Mouse (Mus musculus) heart, embryonic 14.5 days (tissue): ENCODE data around the gene Olfr461. TPM values are rescaled to one million over a fixed set of nuclear protein-coding genes. Genes with fewer than 3 reads are reported as not detected.
"Not testable (repeated sequence)": the region's sequence is repeated elsewhere in the genome, so short reads cannot be mapped to it uniquely, and the experiment has no call there.

Experiments
- ATAC-seq: fragments of 200-750 bp; cut with Nextera tagmentation; 2 replicates; pipeline ENCODE4 v1.8.0; 2017; ENCODE audit warnings: low read depth, moderate TSS enrichment; ENCODE audit not compliant: insufficient number of reproducible peaks, insufficient read depth, low FRiP score
- H3K27ac ChIP-seq, 2 experiments: fragments of 200-500 bp in 1 of 2; fragments of 300-500 bp in 1 of 2; sonication (generic) in 1 of 2; replicated peaks in 1 of 2; 2 replicates each; pipeline ENCODE4 v1.5.1; 2012 to 2014; ENCODE audit warnings: low read depth in 2 of 2, low read length in 2 of 2, control low read depth in 1 of 2, mild to moderate bottlenecking in 1 of 2, mixed read lengths in 1 of 2; ENCODE audit not compliant: control insufficient read depth in 1 of 2, insufficient read depth in 1 of 2
- H3K27me3 ChIP-seq: fragments of 300-500 bp; sonication (generic); 2 replicates; pipeline ENCODE4 v1.6.1; 2014; ENCODE audit warnings: mild to moderate bottlenecking, low read length, control low read depth; ENCODE audit not compliant: control insufficient read depth, insufficient read depth
- H3K36me3 ChIP-seq: fragments of 300-500 bp; sonication (generic); 2 replicates; pipeline ENCODE4 v1.6.1; 2014; ENCODE audit warnings: mild to moderate bottlenecking, control low read depth, low read length, mixed read lengths; ENCODE audit not compliant: control insufficient read depth, insufficient read depth
- H3K4me1 ChIP-seq, 2 experiments: fragments of 200-500 bp in 1 of 2; fragments of 300-500 bp in 1 of 2; sonication (generic) in 1 of 2; 2 replicates each; pipeline ENCODE4 v1.6.1; 2012 to 2014; ENCODE audit warnings: low read length in 2 of 2, control low read depth in 1 of 2, mixed read lengths in 1 of 2; ENCODE audit not compliant: control insufficient read depth in 2 of 2, insufficient read depth in 2 of 2
- H3K4me2 ChIP-seq: fragments of 300-500 bp; sonication (generic); 2 replicates; pipeline ENCODE4 v1.6.1; 2014; ENCODE audit warnings: mild to moderate bottlenecking, low read length
- H3K4me3 ChIP-seq, 2 experiments: fragments of 200-500 bp in 1 of 2; fragments of 300-500 bp in 1 of 2; sonication (generic) in 1 of 2; 2 replicates each; pipeline ENCODE4 v1.5.1; 2012 to 2014; ENCODE audit warnings: low read length in 2 of 2, mild to moderate bottlenecking in 2 of 2, control low read depth in 1 of 2, low read depth in 1 of 2, moderate library complexity in 1 of 2; ENCODE audit not compliant: control insufficient read depth in 1 of 2, insufficient read depth in 1 of 2
- H3K9ac ChIP-seq: fragments of 300-500 bp; sonication (generic); 2 replicates; pipeline ENCODE4 v1.6.1; 2014; ENCODE audit warnings: mild to moderate bottlenecking, low read length
- H3K9me3 ChIP-seq: fragments of 300-500 bp; sonication (generic); 2 replicates; pipeline ENCODE4 v1.6.1; 2016; ENCODE audit warnings: low read length, control low read depth; ENCODE audit not compliant: control insufficient read depth
- WGBS: fragments of 180-500 bp; shearing (Covaris S2); extraction: QIAGEN DNeasy Blood & Tissue Kit; methylation state at CpG from one replicate; pipeline ENCODE4 v1.1.7; 2014; 5-methylcytosine and 5-hydroxymethylcytosine counted together
- polyA plus RNA-seq: library from polyadenylated mRNA; unstranded; fragments of >200 nt; fragmentation: Nextera tagmentation; extraction: Ambion mirVana; gene quantifications from 2 replicates; pipeline ENCODE4 v1.2.1, GENCODE M21; 2014

Olfr461 gene
- polyA plus RNA-seq = not detected in 2 replicates

GRCm38 (mm10) chr6:40554950-40555349, at the start of gene Olfr461:
Gene Olfr461 (minus strand): TSS chr6:40555050.
- Histone ChIP-seq H3K4me1 (no peaks in the 10 kb centered on the region), H3K27ac (no peak within 1 kb of the TSS), H3K4me2 (no peak within 1 kb of the TSS), H3K9ac (no peak within 1 kb of the TSS), H3K9me3 (no peaks in the 10 kb centered on the region), H3K27me3 (no peaks in the 10 kb centered on the region), H3K4me3 (no peak within 1 kb of the TSS), H3K36me3 (no peaks in the 10 kb centered on the region)
- WGBS = 66% methylated on average over 2 of the region's 2 CpGs
- no peak for ATAC-seq

- not testable (repeated sequence) for H3K4me1 ChIP-seq, ATAC-seq
Measured at GRCm38 (mm10) chr6:40598546-40598945, 43.7 kb upstream of the Olfr461 start.

GRCm38 (mm10) chr6:40594804-40595550, 40.1 kb upstream of the Olfr461 start:
- no peaks in the 10 kb centered on the region for H3K4me1 ChIP-seq
- no peak overlapping the region for H3K27ac ChIP-seq
- no peak overlapping the region for H3K9ac ChIP-seq
- H3K4me3 ChIP-seq = no peak overlapping the region
- no peaks in the 10 kb centered on the region for H3K36me3 ChIP-seq
- H3K27me3 ChIP-seq = no peaks in the 10 kb centered on the region
- no peak overlapping the region for H3K4me2 ChIP-seq
- whole genome bisulfite sequencing = 56% methylated on average over 3 of the region's 3 CpGs
- ATAC-seq = no peak
- H3K9me3 ChIP-seq = no peaks in the 10 kb centered on the region

More at GRCm38 (mm10) chr6:40598546-40598945, 43.7 kb upstream of the Olfr461 start:
- H3K4me2 ChIP-seq, H3K9ac ChIP-seq, H3K27me3 ChIP-seq, H3K36me3 ChIP-seq, H3K4me3 ChIP-seq, H3K9me3 ChIP-seq, H3K27ac ChIP-seq: not testable (repeated sequence)
- WGBS = 25% methylated on average over 4 of the region's 4 CpGs

GRCm38 (mm10) chr6:40588346-40588745, 33.5 kb upstream of the Olfr461 start:
- no peaks in the 10 kb centered on the region for H3K27me3 ChIP-seq
- 81% methylated on average over 2 of the region's 2 CpGs for WGBS
- no peak for ATAC-seq
- H3K4me1 ChIP-seq = no peaks in the 10 kb centered on the region
- no peaks in the 10 kb centered on the region for H3K9me3 ChIP-seq
- no peak overlapping the region for H3K4me2 ChIP-seq
- no peak overlapping the region for H3K27ac ChIP-seq
- no peak overlapping the region for H3K4me3 ChIP-seq
- H3K9ac ChIP-seq = no peak overlapping the region
- H3K36me3 ChIP-seq = no peaks in the 10 kb centered on the region

GRCm38 (mm10) chr6:40585645-40586044, 30.8 kb upstream of the Olfr461 start, which contains the start of gene Clec5a:
Gene Clec5a (minus strand): TSS chr6:40585821.
- Histone ChIP-seq H3K9me3 (no peaks in the 10 kb centered on the region), H3K4me1 (no peaks in the 10 kb centered on the region), H3K9ac (no peak within 1 kb of the TSS), H3K27me3 (no peaks in the 10 kb centered on the region), H3K27ac (no peak within 1 kb of the TSS), H3K36me3 (no peaks in the 10 kb centered on the region), H3K4me2 (no peak within 1 kb of the TSS), H3K4me3 (no peak within 1 kb of the TSS)
- WGBS = 55% methylated on average over 5 of the region's 5 CpGs
- no peak for ATAC-seq

GRCm38 (mm10) chr6:40584336-40584735, 29.5 kb upstream of the Olfr461 start:
- 78% methylated on average over 6 of the region's 6 CpGs for WGBS
- H3K27ac ChIP-seq = no peak overlapping the region
- no peak for ATAC-seq

GRCm38 (mm10) chr6:40576305-40576704, 21.5 kb upstream of the Olfr461 start:
- no peaks in the 10 kb centered on the region for H3K9me3 ChIP-seq
- H3K27ac ChIP-seq = no peak overlapping the region
- H3K4me3 ChIP-seq = no peak overlapping the region
- no peaks in the 10 kb centered on the region for H3K27me3 ChIP-seq
- no peak overlapping the region for H3K9ac ChIP-seq
- 76% methylated on average over 1 of the region's 1 CpGs for WGBS
- ATAC-seq = no peak
- H3K4me1 ChIP-seq = no peaks in the 10 kb centered on the region
- H3K4me2 ChIP-seq = no peak overlapping the region
- no peaks in the 10 kb centered on the region for H3K36me3 ChIP-seq

More at GRCm38 (mm10) chr6:40584336-40584735, 29.5 kb upstream of the Olfr461 start:
- H3K4me1 ChIP-seq = no peaks in the 10 kb centered on the region
- no peaks in the 10 kb centered on the region for H3K27me3 ChIP-seq
- H3K4me2 ChIP-seq = no peak overlapping the region
- no peak overlapping the region for H3K4me3 ChIP-seq
- no peaks in the 10 kb centered on the region for H3K9me3 ChIP-seq
- no peaks in the 10 kb centered on the region for H3K36me3 ChIP-seq
- no peak overlapping the region for H3K9ac ChIP-seq

- Histone ChIP-seq H3K27ac (no peak overlapping the region), H3K4me3 (no peak overlapping the region), H3K36me3 (no peaks in the 10 kb centered on the region), H3K4me2 (no peak overlapping the region), H3K27me3 (no peaks in the 10 kb centered on the region), H3K4me1 (no peaks in the 10 kb centered on the region), H3K9me3 (no peaks in the 10 kb centered on the region), H3K9ac (no peak overlapping the region)
- no peak for ATAC-seq
- WGBS = 70% methylated on average over 3 of the region's 3 CpGs
Measured at GRCm38 (mm10) chr6:40573618-40574017, 18.8 kb upstream of the Olfr461 start.
